Mouse (Mus musculus) ES-Bruce4 (cell line): ENCODE measurements around the gene Olfr129. TPM values are rescaled to one million over a fixed set of nuclear protein-coding genes. Genes with fewer than 3 reads are reported as not detected.

Experiments
- H3K27ac ChIP-seq: 2 replicates; pipeline ENCODE4 v1.5.1; 2012; ENCODE audit warnings: low read length, inconsistent platforms; ENCODE audit not compliant: insufficient read depth
- H3K27me3 ChIP-seq: 2 replicates; pipeline ENCODE4 v1.6.1; 2012; ENCODE audit warnings: mild to moderate bottlenecking, low read length, inconsistent platforms; ENCODE audit not compliant: control insufficient read depth, poor library complexity, insufficient read depth, severe bottlenecking
- H3K36me3 ChIP-seq: 2 replicates; pipeline ENCODE4 v1.6.1; 2012; ENCODE audit warnings: inconsistent platforms, mild to moderate bottlenecking, low read length, moderate library complexity; ENCODE audit not compliant: control insufficient read depth, poor library complexity, insufficient read depth, severe bottlenecking
- H3K4me1 ChIP-seq: one replicate; pipeline ENCODE4 v1.8.1; 2011; ENCODE audit warnings: low read length; ENCODE audit not compliant: control insufficient read depth, insufficient read depth
- H3K4me3 ChIP-seq: 2 replicates; pipeline ENCODE4 v1.5.1; 2011; ENCODE audit warnings: low read depth, mild to moderate bottlenecking, low read length
- H3K9ac ChIP-seq: 2 replicates; pipeline ENCODE4 v1.6.1; 2012; ENCODE audit warnings: low read depth, mild to moderate bottlenecking, inconsistent platforms; ENCODE audit not compliant: poor library complexity, severe bottlenecking
- H3K9me3 ChIP-seq: replicated peaks from 2 replicates; pipeline ENCODE4 v1.6.1; 2012; ENCODE audit warnings: mild to moderate bottlenecking, low read length, inconsistent platforms; ENCODE audit not compliant: control insufficient read depth, poor library complexity, insufficient read depth, severe bottlenecking
- CTCF ChIP-seq: IDR thresholded peaks from one replicate; pipeline ENCODE4 v1.8.1; 2011; ENCODE audit warnings: low read depth, low read length
- EP300 ChIP-seq: IDR thresholded peaks from 2 replicates; pipeline ENCODE4 v1.6.1; 2011; ENCODE audit warnings: low read depth, low read length; ENCODE audit not compliant: insufficient read depth
- POLR2A ChIP-seq: IDR thresholded peaks from one replicate; pipeline ENCODE4 v1.8.1; 2011; ENCODE audit warnings: low read length; ENCODE audit not compliant: insufficient read depth
- polyA plus RNA-seq: library from polyadenylated mRNA; stranded (reverse); fragments of >200 nt; gene quantifications from 2 replicates; pipeline ENCODE4 v1.2.4, GENCODE M21; 2011; ENCODE audit warnings: low read depth; ENCODE audit not compliant: missing spikeins, insufficient read depth, insufficient read length

Gene Olfr129
- polyA plus RNA-seq, 1 experiment: not detected

- Histone ChIP-seq H3K4me3 (no peak overlapping the region), H3K27me3 (no peaks in the 10 kb centered on the region), H3K36me3 (0 out of 2 replicates have a peak, but pooled peaks cover 2% of the 10 kb centered on the region), H3K9ac (no peak overlapping the region), H3K27ac (no peak overlapping the region), H3K9me3 (no peaks in the 10 kb centered on the region), H3K4me1 (no peaks in the 10 kb centered on the region)
- TF ChIP-seq POLR2A: no peak
- TF ChIP-seq CTCF: no peak
- no peak for TF ChIP-seq EP300
Measured at GRCm38 (mm10) chr17:38004996-38005395, 54.9 kb downstream of the Olfr129 start.

Other genes starting within 250 kb of the Olfr129 start
- gene Olfr125, start 227.1 kb downstream of the Olfr129 start, polyA plus RNA-seq: not detected in 2 replicates
- gene Olfr126, start 212.6 kb downstream of the Olfr129 start, polyA plus RNA-seq: not detected in 2 replicates
- 0.46 and 0.50 TPM in 2 replicates for gene Olfr127, start 159.6 kb downstream of the Olfr129 start, polyA plus RNA-seq
- not detected in 2 replicates for gene Olfr128, start 139.5 kb downstream of the Olfr129 start, polyA plus RNA-seq
- not detected in 2 replicates for gene Olfr761, start 107.0 kb downstream of the Olfr129 start, polyA plus RNA-seq
- not detected in 2 replicates for gene Olfr130, start 3.8 kb upstream of the Olfr129 start, polyA plus RNA-seq
- gene Olfr131, start 28.6 kb upstream of the Olfr129 start, polyA plus RNA-seq: not detected in 2 replicates
- gene Olfr132, start 74.4 kb upstream of the Olfr129 start, polyA plus RNA-seq: not detected in 2 replicates
- gene Olfr133, start 85.2 kb upstream of the Olfr129 start, polyA plus RNA-seq: not detected in 2 replicates
- gene Olfr134, start 111.3 kb upstream of the Olfr129 start, polyA plus RNA-seq: not detected in 2 replicates
- gene Olfr135, start 144.3 kb upstream of the Olfr129 start, polyA plus RNA-seq: not detected in 2 replicates
- gene Olfr138, start 201.0 kb upstream of the Olfr129 start, polyA plus RNA-seq: not detected in 2 replicates
- gene Olfr137, start 247.5 kb upstream of the Olfr129 start, polyA plus RNA-seq: not detected in 2 replicates